Mouse (Mus musculus) olfactory bulb, adult 2 months (tissue): Measurements from ENCODE around the gene Frmd8. TPM values are rescaled to one million over a fixed set of nuclear protein-coding genes. Genes with fewer than 3 reads are reported as not detected.

Experiments used
- H3K27ac ChIP-seq: fragments of 200-500 bp; 2 replicates; pipeline ENCODE4 v1.5.1; 2012; ENCODE audit warnings: low read depth, low read length; ENCODE audit not compliant: insufficient read depth
- H3K4me1 ChIP-seq: fragments of 200-500 bp; 2 replicates; pipeline ENCODE4 v1.6.1; 2012; ENCODE audit warnings: low read length; ENCODE audit not compliant: control insufficient read depth, insufficient read depth
- H3K4me3 ChIP-seq: fragments of 200-500 bp; 2 replicates; pipeline ENCODE4 v1.5.1; 2012; ENCODE audit warnings: mild to moderate bottlenecking, low read depth, low read length, moderate library complexity; ENCODE audit not compliant: insufficient read depth
- CTCF ChIP-seq: fragments of 200-500 bp; IDR thresholded peaks from 2 replicates; pipeline ENCODE4 v1.5.1; 2012; ENCODE audit warnings: low read depth, mild to moderate bottlenecking, low read length, moderate library complexity; ENCODE audit not compliant: insufficient read depth
- POLR2A ChIP-seq: fragments of 200-500 bp; IDR thresholded peaks from 2 replicates; pipeline ENCODE4 v1.6.1; 2012; ENCODE audit warnings: mild to moderate bottlenecking, low read depth, low read length, moderate library complexity; ENCODE audit not compliant: insufficient read depth
- WGBS: fragments of 180-500 bp; shearing (Covaris S2); methylation state at CpG from one replicate; pipeline ENCODE4 v1.1.7; 2018; 5-methylcytosine and 5-hydroxymethylcytosine counted together
- polyA plus RNA-seq: library from polyadenylated mRNA; stranded (reverse); fragments of >200 nt; gene quantifications from 2 replicates; pipeline ENCODE4 v1.2.4, GENCODE M21; 2012; ENCODE audit warnings: low replicate concordance; ENCODE audit not compliant: missing spikeins, insufficient read depth, insufficient read length

The Frmd8 gene
- polyA plus RNA-seq, 1 experiment = not detected

- Histone ChIP-seq H3K27ac (peak overlapping the region; percentile 97), H3K4me1 (peaks cover 62% of the 10 kb centered on the region), H3K4me3 (peak overlapping the region; percentile 38)
- TF ChIP-seq POLR2A (no peak), CTCF (no peak)
- 15% methylated on average over 14 of the region's 14 CpGs for WGBS
Measured at GRCm38 (mm10) chr19:5848032-5848825, 26.8 kb downstream of the Frmd8 start.

- peak overlapping the region; percentile 4; the same call in 1 of the 2 replicates for H3K4me3 ChIP-seq
- WGBS = 24% methylated on average over 4 of the region's 4 CpGs
- peak overlapping the region; percentile 97 for H3K27ac ChIP-seq
- TF ChIP-seq POLR2A = no peak
- no peak for TF ChIP-seq CTCF
- H3K4me1 ChIP-seq = peaks cover 67% of the 10 kb centered on the region
Measured at GRCm38 (mm10) chr19:5847306-5847796, 27.7 kb downstream of the Frmd8 start.

GRCm38 (mm10) chr19:5846557-5847305 is 28.3 kb downstream of the Frmd8 start:
- TF ChIP-seq CTCF (no peak), POLR2A (no peak)
- 1% methylated on average over 16 of the region's 16 CpGs for WGBS
- H3K4me1 ChIP-seq = peaks cover 68% of the 10 kb centered on the region
- H3K4me3 ChIP-seq = peak overlapping the region; percentile 44
- peak overlapping the region; percentile 97 for H3K27ac ChIP-seq

GRCm38 (mm10) chr19:5846154-5846553 is 28.9 kb downstream of the Frmd8 start:
- WGBS = under 1% methylated on average over 7 of the region's 7 CpGs
- Histone ChIP-seq H3K4me3 (peak overlapping the region; percentile 44), H3K27ac (peak overlapping the region; percentile 97), H3K4me1 (peaks cover 68% of the 10 kb centered on the region)
- TF ChIP-seq POLR2A = no peak
- TF ChIP-seq CTCF = no peak

- WGBS = 3% methylated on average over 45 of the region's 45 CpGs
- Histone ChIP-seq H3K4me1 (peaks cover 70% of the 10 kb centered on the region), H3K27ac (peak overlapping the region; percentile 98), H3K4me3 (peak overlapping the region; percentile 42)
- 0 out of 2 replicates have a peak, but pooled peaks have one; percentile 6 for TF ChIP-seq CTCF
- TF ChIP-seq POLR2A = peak; percentile 4
Measured at GRCm38 (mm10) chr19:5845319-5846135, 29.5 kb downstream of the Frmd8 start.

GRCm38 (mm10) chr19:5844831-5845318 is 30.2 kb downstream of the Frmd8 start:
- peak overlapping the region; percentile 42 for H3K4me3 ChIP-seq
- TF ChIP-seq POLR2A (0 out of 2 replicates have a peak, but pooled peaks have one; percentile 6), CTCF (no peak)
- WGBS = 68% methylated on average over 12 of the region's 12 CpGs
- peaks cover 67% of the 10 kb centered on the region for H3K4me1 ChIP-seq
- peak overlapping the region; percentile 98 for H3K27ac ChIP-seq

GRCm38 (mm10) chr19:5843781-5844691 is 31.0 kb downstream of the Frmd8 start:
- H3K4me1 ChIP-seq = peaks cover 59% of the 10 kb centered on the region
- TF ChIP-seq POLR2A (no peak), CTCF (no peak)
- peak overlapping the region; percentile 98; the same call in 1 of the 2 replicates for H3K27ac ChIP-seq
- H3K4me3 ChIP-seq = peak overlapping the region; percentile 42
- 76% methylated on average over 30 of the region's 30 CpGs for WGBS
